Mouse (Mus musculus) regulatory T cell (primary cell): Measurements from ENCODE around the gene Chrna5.

Experiments
- in situ Hi-C: fragments of 300-600 bp; cut with MboI, MseI; formaldehyde crosslinking; loops from one replicate; pipeline ENCODE4 v1.15.1; 2025; ENCODE audit warnings: high pct_unique_total_duplicates

Chrna5 gene

GRCm38 (mm10) chr9:55023902-55024583 is 43.4 kb downstream of the Chrna5 start:
- in situ Hi-C loops: loop anchor here (5.0 kb wide), 1 partner anchor 88 kb away; no protein-coding TSS in a partner anchor

- in situ Hi-C loops: loop anchor here (5.0 to 25.0 kb wide), 2 partner anchors 227 to 1938 kb away; no protein-coding TSS in a partner anchor
Observed at GRCm38 (mm10) chr9:55025534-55026274, 45.0 kb downstream of the Chrna5 start.

GRCm38 (mm10) chr9:55026275-55026663 is 45.6 kb downstream of the Chrna5 start, which contains the start of gene Chrna3:
Chrna3 (minus strand) TSS chr9:55026562.
- in situ Hi-C loops: loop anchor here (5.0 to 25.0 kb wide), 2 partner anchors 226 to 1939 kb away; no protein-coding TSS in a partner anchor

- in situ Hi-C loops: loop anchor here (25.0 kb wide), 1 partner anchor 1944 kb away; no protein-coding TSS in a partner anchor
Observed at GRCm38 (mm10) chr9:55031435-55032167, 50.9 kb downstream of the Chrna5 start.

GRCm38 (mm10) chr9:55038948-55039347 is 58.3 kb downstream of the Chrna5 start:
- in situ Hi-C loops: loop anchor here (25.0 kb wide), 1 partner anchor 1952 kb away; no protein-coding TSS in a partner anchor

- in situ Hi-C loops: loop anchor here (5.0 to 25.0 kb wide), 2 partner anchors 267 to 1953 kb away; no protein-coding TSS in a partner anchor
Observed at GRCm38 (mm10) chr9:55039983-55040382, 59.3 kb downstream of the Chrna5 start.

GRCm38 (mm10) chr9:55041389-55041788 is 60.7 kb downstream of the Chrna5 start:
- in situ Hi-C loops: loop anchor here (5.0 to 25.0 kb wide), 2 partner anchors 266 to 1954 kb away; no protein-coding TSS in a partner anchor

GRCm38 (mm10) chr9:55043688-55044087 is 63.0 kb downstream of the Chrna5 start:
- in situ Hi-C loops: loop anchor here (5.0 to 25.0 kb wide), 2 partner anchors 264 to 1956 kb away; no protein-coding TSS in a partner anchor

GRCm38 (mm10) chr9:55045001-55045400 is 64.3 kb downstream of the Chrna5 start:
- in situ Hi-C loops: loop anchor here (5.0 to 25.0 kb wide), 2 partner anchors 62 to 1958 kb away; no protein-coding TSS in a partner anchor

- in situ Hi-C loops: loop anchor here (5.0 to 25.0 kb wide), 2 partner anchors 61 to 1959 kb away; no protein-coding TSS in a partner anchor
Observed at GRCm38 (mm10) chr9:55046764-55047163, 66.1 kb downstream of the Chrna5 start.

- in situ Hi-C loops: loop anchor here (5.0 to 25.0 kb wide), 2 partner anchors 59 to 1961 kb away; no protein-coding TSS in a partner anchor
Observed at GRCm38 (mm10) chr9:55048211-55048880, 67.7 kb downstream of the Chrna5 start, which contains the start of gene Chrnb4. Chrnb4 (minus strand) TSS chr9:55048779.

- in situ Hi-C loops: no loop called here
Observed at GRCm38 (mm10) chr9:55055386-55055930, 74.8 kb downstream of the Chrna5 start.
